Mouse (Mus musculus): ENCODE results near the gene Ccnb1. TPM values are rescaled to one million over a fixed set of nuclear protein-coding genes. Genes with fewer than 3 reads are reported as not detected.

Ccnb1 gene
- polyA plus RNA-seq, 1 experiment from 2014 or later, result 186 TPM

GRCm38 (mm10) chr13:100751402-100751801 lies 35.0 kb downstream of the Ccnb1 start:
- H3K27me3 ChIP-seq (ENCODE audit: control insufficient read depth, insufficient read depth, low read depth, low read length), result no peaks in the 10 kb centered on the region
- peak; percentile 37; the same call in 1 of the 2 replicates for ATAC-seq (ENCODE audit: low read depth)
- no peaks in the 10 kb centered on the region for H3K9me3 ChIP-seq (replicated peaks; ENCODE audit: control insufficient read depth, low read length)
- H3K4me3 ChIP-seq (ENCODE audit: low read depth, low read length), result no peak overlapping the region
- H3K9ac ChIP-seq (ENCODE audit: low read depth, low read length), result no peak overlapping the region
- H3K4me2 ChIP-seq (ENCODE audit: low read depth, low read length), result 0 out of 2 replicates have a peak overlapping the region, but pooled peaks have one; percentile 2
- no peaks in the 10 kb centered on the region for H3K36me3 ChIP-seq (ENCODE audit: control insufficient read depth, insufficient read depth)
- peaks cover 43% of the 10 kb centered on the region for H3K4me1 ChIP-seq (ENCODE audit: control insufficient read depth, low read depth, low read length)
- H3K27ac ChIP-seq (ENCODE audit: low read length), result peak overlapping the region; percentile 52
- 32% methylated on average over 3 of the region's 3 CpGs for WGBS (ENCODE audit: insufficient replicate concordance)

GRCm38 (mm10) chr13:100750799-100751198 lies 35.6 kb downstream of the Ccnb1 start:
- Histone ChIP-seq H3K4me1 (ENCODE audit: control insufficient read depth, low read depth, low read length) (peaks cover 43% of the 10 kb centered on the region), H3K27ac (ENCODE audit: low read length) (peak overlapping the region; percentile 52), H3K9ac (ENCODE audit: low read depth, low read length) (no peak overlapping the region), H3K36me3 (ENCODE audit: control insufficient read depth, insufficient read depth) (no peaks in the 10 kb centered on the region), H3K4me3 (ENCODE audit: low read depth, low read length) (no peak overlapping the region), H3K4me2 (ENCODE audit: low read depth, low read length) (no peak overlapping the region), H3K9me3 (replicated peaks; ENCODE audit: control insufficient read depth, low read length) (no peaks in the 10 kb centered on the region), H3K27me3 (ENCODE audit: control insufficient read depth, insufficient read depth, low read depth, low read length) (no peaks in the 10 kb centered on the region)
- WGBS (ENCODE audit: insufficient replicate concordance), result 14% methylated on average over 5 of the region's 5 CpGs
- no peak for ATAC-seq (ENCODE audit: low read depth)

- Histone ChIP-seq H3K4me1 (ENCODE audit: control insufficient read depth, low read depth, low read length) (peaks cover 47% of the 10 kb centered on the region), H3K36me3 (ENCODE audit: control insufficient read depth, insufficient read depth) (no peaks in the 10 kb centered on the region), H3K4me2 (ENCODE audit: low read depth, low read length) (no peak overlapping the region), H3K27ac (ENCODE audit: low read length) (no peak overlapping the region; the same call in 1 of the 2 replicates), H3K27me3 (ENCODE audit: control insufficient read depth, insufficient read depth, low read depth, low read length) (no peaks in the 10 kb centered on the region), H3K9ac (ENCODE audit: low read depth, low read length) (no peak overlapping the region), H3K9me3 (replicated peaks; ENCODE audit: control insufficient read depth, low read length) (no peaks in the 10 kb centered on the region), H3K4me3 (ENCODE audit: low read depth, low read length) (no peak overlapping the region)
- no peak for ATAC-seq (ENCODE audit: low read depth)
- WGBS (ENCODE audit: insufficient replicate concordance), result 56% methylated on average over 8 of the region's 8 CpGs
These were observed 37.7 kb downstream of the Ccnb1 start for GRCm38 (mm10) chr13:100748638-100749037.

GRCm38 (mm10) chr13:100746090-100746489 lies 40.3 kb downstream of the Ccnb1 start:
- H3K36me3 ChIP-seq (ENCODE audit: control insufficient read depth, insufficient read depth), result no peaks in the 10 kb centered on the region
- H3K27me3 ChIP-seq (ENCODE audit: control insufficient read depth, insufficient read depth, low read depth, low read length), result no peaks in the 10 kb centered on the region
- H3K9ac ChIP-seq (ENCODE audit: low read depth, low read length), result no peak overlapping the region
- no peaks in the 10 kb centered on the region for H3K9me3 ChIP-seq (replicated peaks; ENCODE audit: control insufficient read depth, low read length)
- ATAC-seq (ENCODE audit: low read depth), result no peak
- WGBS (ENCODE audit: insufficient replicate concordance), result 81% methylated on average over 3 of the region's 3 CpGs
- H3K4me1 ChIP-seq (ENCODE audit: control insufficient read depth, low read depth, low read length), result peaks cover 45% of the 10 kb centered on the region
- no peak overlapping the region for H3K27ac ChIP-seq (ENCODE audit: low read length)
- H3K4me3 ChIP-seq (ENCODE audit: low read depth, low read length), result no peak overlapping the region
- no peak overlapping the region for H3K4me2 ChIP-seq (ENCODE audit: low read depth, low read length)

GRCm38 (mm10) chr13:100744036-100744744 lies 42.2 kb downstream of the Ccnb1 start, which contains the start of gene Mrps36:
Gene Mrps36, minus strand, starts transcription at chr13:100744659.
- peaks cover 32% of the 10 kb centered on the region for H3K4me1 ChIP-seq (ENCODE audit: control insufficient read depth, low read depth, low read length)
- H3K9me3 ChIP-seq (replicated peaks; ENCODE audit: control insufficient read depth, low read length), result no peaks in the 10 kb centered on the region
- H3K4me2 ChIP-seq (ENCODE audit: low read depth, low read length), result peak within 1 kb of the TSS; percentile 69
- H3K9ac ChIP-seq (ENCODE audit: low read depth, low read length), result peak within 1 kb of the TSS; percentile 83
- peak within 1 kb of the TSS; percentile 91 for H3K27ac ChIP-seq (ENCODE audit: low read length)
- peak; percentile 93 for ATAC-seq (ENCODE audit: low read depth)
- H3K36me3 ChIP-seq (ENCODE audit: control insufficient read depth, insufficient read depth), result no peaks in the 10 kb centered on the region
- H3K27me3 ChIP-seq (ENCODE audit: control insufficient read depth, insufficient read depth, low read depth, low read length), result no peaks in the 10 kb centered on the region
- H3K4me3 ChIP-seq (ENCODE audit: low read depth, low read length), result peak within 1 kb of the TSS; percentile 84
- WGBS (ENCODE audit: insufficient replicate concordance), result under 1% methylated on average over 52 of the region's 52 CpGs

GRCm38 (mm10) chr13:100743346-100744035 lies 42.9 kb downstream of the Ccnb1 start:
- peak overlapping the region; percentile 91 for H3K27ac ChIP-seq (ENCODE audit: low read length)
- H3K27me3 ChIP-seq (ENCODE audit: control insufficient read depth, insufficient read depth, low read depth, low read length), result no peaks in the 10 kb centered on the region
- peak overlapping the region; percentile 83 for H3K9ac ChIP-seq (ENCODE audit: low read depth, low read length)
- peaks cover 28% of the 10 kb centered on the region for H3K4me1 ChIP-seq (ENCODE audit: control insufficient read depth, low read depth, low read length)
- ATAC-seq (ENCODE audit: low read depth), result peak; percentile 30
- H3K4me3 ChIP-seq (ENCODE audit: low read depth, low read length), result peak overlapping the region; percentile 84
- 55% methylated on average over 11 of the region's 11 CpGs for WGBS (ENCODE audit: insufficient replicate concordance)
- H3K36me3 ChIP-seq (ENCODE audit: control insufficient read depth, insufficient read depth), result no peaks in the 10 kb centered on the region
- no peaks in the 10 kb centered on the region for H3K9me3 ChIP-seq (replicated peaks; ENCODE audit: control insufficient read depth, low read length)
- peak overlapping the region; percentile 69 for H3K4me2 ChIP-seq (ENCODE audit: low read depth, low read length)

GRCm38 (mm10) chr13:100742831-100743230 lies 43.5 kb downstream of the Ccnb1 start:
- Histone ChIP-seq H3K27ac (ENCODE audit: low read length) (peak overlapping the region; percentile 39; the same call in 1 of the 2 replicates), H3K4me2 (ENCODE audit: low read depth, low read length) (peak overlapping the region; percentile 69), H3K4me1 (ENCODE audit: control insufficient read depth, low read depth, low read length) (peaks cover 25% of the 10 kb centered on the region), H3K27me3 (ENCODE audit: control insufficient read depth, insufficient read depth, low read depth, low read length) (no peaks in the 10 kb centered on the region), H3K9ac (ENCODE audit: low read depth, low read length) (0 out of 2 replicates have a peak overlapping the region, but pooled peaks have one; percentile 22), H3K4me3 (ENCODE audit: low read depth, low read length) (peak overlapping the region; percentile 22; the same call in 1 of the 2 replicates), H3K36me3 (ENCODE audit: control insufficient read depth, insufficient read depth) (no peaks in the 10 kb centered on the region), H3K9me3 (replicated peaks; ENCODE audit: control insufficient read depth, low read length) (no peaks in the 10 kb centered on the region)
- ATAC-seq (ENCODE audit: low read depth), result no peak
- WGBS (ENCODE audit: insufficient replicate concordance), result 72% methylated on average over 5 of the region's 5 CpGs

GRCm38 (mm10) chr13:100732756-100733155 lies 53.6 kb downstream of the Ccnb1 start:
- no peaks in the 10 kb centered on the region for H3K9me3 ChIP-seq (replicated peaks; ENCODE audit: control insufficient read depth, low read length)
- H3K4me2 ChIP-seq (ENCODE audit: low read depth, low read length), result no peak overlapping the region
- no peaks in the 10 kb centered on the region for H3K27me3 ChIP-seq (ENCODE audit: control insufficient read depth, insufficient read depth, low read depth, low read length)
- 87% methylated on average over 2 of the region's 2 CpGs for WGBS (ENCODE audit: insufficient replicate concordance)
- no peak for ATAC-seq (ENCODE audit: low read depth)
- H3K36me3 ChIP-seq (ENCODE audit: control insufficient read depth, insufficient read depth), result peaks cover 11% of the 10 kb centered on the region
- H3K27ac ChIP-seq (ENCODE audit: low read length), result no peak overlapping the region
- no peak overlapping the region for H3K4me3 ChIP-seq (ENCODE audit: low read depth, low read length)
- H3K9ac ChIP-seq (ENCODE audit: low read depth, low read length), result no peak overlapping the region
- H3K4me1 ChIP-seq (ENCODE audit: control insufficient read depth, low read depth, low read length), result peaks cover 18% of the 10 kb centered on the region

All from liver, embryonic 16.5 days (tissue).